Mouse (Mus musculus): ENCODE measurements around the gene Adora3.

Gene Adora3

GRCm38 (mm10) chr3:105932240-105933071 is 61.8 kb downstream of the Adora3 start, which contains the start of gene I830077J02Rik:
I830077J02Rik (minus strand) TSS chr3:105932664.
- DNase-seq (ENCODE audit: low read depth, low spot score): no peak

DNA sequence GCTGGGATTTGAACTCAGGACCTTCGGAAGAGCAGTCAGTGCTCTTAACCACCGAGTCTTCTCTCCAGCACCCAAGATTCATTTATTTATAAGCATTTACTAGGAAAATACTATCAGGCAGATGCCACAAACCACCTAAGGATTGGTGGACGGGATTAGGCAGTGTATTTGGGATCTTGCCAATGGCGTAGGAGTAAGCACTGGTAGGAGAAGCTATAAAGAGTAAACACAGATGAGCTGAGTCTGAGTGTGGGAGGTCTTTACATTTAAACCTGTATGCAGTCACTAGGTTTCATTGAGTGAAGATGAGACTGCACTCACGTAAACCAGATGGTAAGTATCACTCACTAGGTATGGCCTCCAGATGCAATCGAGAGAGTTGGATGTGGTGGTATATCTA is 63.3 kb downstream of the Adora3 start:
- no peak for DNase-seq (ENCODE audit: low read depth, low spot score)

GRCm38 (mm10) chr3:105935033-105935432 is 64.4 kb downstream of the Adora3 start:
- DNase-seq (ENCODE audit: low read depth, low spot score): no peak

- DNase-seq (ENCODE audit: low read depth, low spot score): no peak
Measured at GRCm38 (mm10) chr3:105936111-105936510, 65.5 kb downstream of the Adora3 start.

GRCm38 (mm10) chr3:105951348-105951747 is 80.7 kb downstream of the Adora3 start:
- no peak for DNase-seq (ENCODE audit: low read depth, low spot score)

DNA sequence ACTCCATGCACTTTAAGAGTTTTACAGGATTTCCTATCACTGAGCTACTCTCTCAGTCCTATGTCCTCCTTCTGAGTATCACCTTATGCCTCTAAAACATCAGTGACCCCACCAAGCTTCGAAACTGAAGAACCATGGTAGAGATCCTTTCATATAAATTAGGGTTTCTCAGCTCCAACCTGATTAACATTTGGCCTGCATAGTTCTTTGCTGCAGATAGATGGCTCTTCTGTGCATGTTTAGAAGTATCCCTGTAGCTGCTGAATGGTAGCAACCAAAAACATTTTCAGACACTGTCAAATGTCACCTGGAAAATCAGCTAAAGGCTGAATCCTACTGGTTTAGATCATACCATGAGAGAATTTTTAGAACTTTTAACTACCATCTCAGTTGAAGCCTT is 86.6 kb downstream of the Adora3 start:
- peak; percentile 6 for DNase-seq (ENCODE audit: low read depth, low spot score)

DNA sequence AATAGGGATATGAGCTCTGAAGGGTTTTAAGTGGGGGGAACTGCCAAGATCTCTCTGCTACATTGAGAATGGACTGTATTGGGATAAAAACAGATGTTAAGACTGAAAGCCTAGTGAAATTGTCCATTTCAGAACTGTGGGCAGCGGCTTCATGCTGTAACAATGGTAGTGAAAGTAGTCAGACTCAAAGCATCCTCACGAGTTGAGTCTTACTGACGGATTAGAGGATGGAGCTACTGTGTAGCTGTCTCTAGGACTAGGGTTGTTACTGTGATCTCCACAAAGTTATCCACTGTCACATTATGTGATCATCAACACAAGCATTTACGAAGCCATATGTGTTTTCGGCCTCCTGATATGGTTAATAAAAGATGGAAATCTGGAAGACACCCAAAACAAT is 87.5 kb downstream of the Adora3 start:
- DNase-seq (ENCODE audit: low read depth, low spot score): peak; percentile 6
